Mouse (Mus musculus) neural tube, embryonic 14.5 days (tissue): ENCODE results near the gene Slc44a3. TPM values are rescaled to one million over a fixed set of nuclear protein-coding genes. Genes with fewer than 3 reads are reported as not detected.

Experiments
- ATAC-seq: fragments of 200-750 bp; cut with Nextera tagmentation; 2 replicates; pipeline ENCODE4 v1.8.0; 2017; ENCODE audit warnings: low read depth, mild to moderate bottlenecking, moderate TSS enrichment, moderate library complexity
- H3K27ac ChIP-seq: fragments of 300-500 bp; sonication (generic); 2 replicates; pipeline ENCODE4 v1.5.1; 2014; ENCODE audit warnings: low read depth, mild to moderate bottlenecking, control low read depth, low read length, moderate library complexity, mixed read lengths
- H3K27me3 ChIP-seq: fragments of 300-500 bp; sonication (generic); 2 replicates; pipeline ENCODE4 v1.6.1; 2014; ENCODE audit warnings: low read length; ENCODE audit not compliant: control insufficient read depth, insufficient read depth
- H3K36me3 ChIP-seq: fragments of 300-500 bp; sonication (generic); 2 replicates; pipeline ENCODE4 v1.6.1; 2014; ENCODE audit warnings: low read length, mixed read lengths; ENCODE audit not compliant: control insufficient read depth, insufficient read depth
- H3K4me1 ChIP-seq: fragments of 300-500 bp; sonication (generic); 2 replicates; pipeline ENCODE4 v1.6.1; 2014; ENCODE audit warnings: low read length; ENCODE audit not compliant: control insufficient read depth, insufficient read depth
- H3K4me2 ChIP-seq: fragments of 300-500 bp; sonication (generic); 2 replicates; pipeline ENCODE4 v1.6.1; 2014; ENCODE audit warnings: mild to moderate bottlenecking, low read depth, low read length, control low read depth
- H3K4me3 ChIP-seq: fragments of 300-500 bp; sonication (generic); 2 replicates; pipeline ENCODE4 v1.5.1; 2014; ENCODE audit warnings: low read depth, low read length, control low read depth, mixed read lengths
- H3K9ac ChIP-seq: fragments of 300-500 bp; sonication (generic); replicated peaks from 2 replicates; pipeline ENCODE4 v1.6.1; 2014; ENCODE audit warnings: low read depth, mild to moderate bottlenecking, control low read depth, low read length, mixed read lengths
- H3K9me3 ChIP-seq: fragments of 300-500 bp; sonication (generic); 2 replicates; pipeline ENCODE4 v1.6.1; 2016; ENCODE audit warnings: low read length; ENCODE audit not compliant: control insufficient read depth
- WGBS: fragments of 180-500 bp; shearing (Covaris S2); extraction: QIAGEN DNeasy Blood & Tissue Kit; methylation state at CpG from one replicate; pipeline ENCODE4 v1.1.7; 2014; 5-methylcytosine and 5-hydroxymethylcytosine counted together
- polyA plus RNA-seq: library from polyadenylated mRNA; unstranded; fragments of >200 nt; fragmentation: Nextera tagmentation; extraction: Ambion mirVana; gene quantifications from 2 replicates; pipeline ENCODE4 v1.2.1, GENCODE M21; 2014

The Slc44a3 gene
- polyA plus RNA-seq, 1 experiment from 2014 or later = 1.5 TPM

DNA sequence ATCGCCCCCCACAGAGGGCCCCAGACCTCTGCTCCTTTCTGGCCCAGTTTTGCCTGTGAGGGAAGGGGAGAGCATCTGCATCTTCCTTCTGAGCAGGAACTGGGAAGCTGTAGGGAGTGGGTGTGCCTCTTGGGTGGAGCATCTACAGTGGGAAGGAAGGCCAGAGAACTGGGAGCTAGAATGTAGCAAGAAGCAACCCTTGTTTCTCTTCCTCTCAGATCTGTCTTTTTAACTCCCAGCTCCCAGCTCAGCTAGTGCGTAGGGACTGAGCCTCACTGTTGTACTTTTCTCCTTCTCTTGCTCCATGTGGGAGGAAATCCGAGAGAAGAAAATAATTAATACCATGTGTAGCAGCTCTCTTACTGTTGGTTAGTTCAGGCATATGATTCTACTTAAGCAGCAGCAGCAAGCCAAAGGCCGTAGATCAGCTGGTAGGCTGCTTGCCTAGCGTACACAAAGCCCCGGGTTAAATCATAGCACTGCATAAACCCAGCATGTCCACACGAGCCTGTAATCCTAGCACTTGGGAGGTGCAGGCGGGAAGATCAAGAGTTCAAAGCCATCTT, 98.2 kb downstream of the Slc44a3 start:
- no peak overlapping the region for H3K4me2 ChIP-seq

DNA sequence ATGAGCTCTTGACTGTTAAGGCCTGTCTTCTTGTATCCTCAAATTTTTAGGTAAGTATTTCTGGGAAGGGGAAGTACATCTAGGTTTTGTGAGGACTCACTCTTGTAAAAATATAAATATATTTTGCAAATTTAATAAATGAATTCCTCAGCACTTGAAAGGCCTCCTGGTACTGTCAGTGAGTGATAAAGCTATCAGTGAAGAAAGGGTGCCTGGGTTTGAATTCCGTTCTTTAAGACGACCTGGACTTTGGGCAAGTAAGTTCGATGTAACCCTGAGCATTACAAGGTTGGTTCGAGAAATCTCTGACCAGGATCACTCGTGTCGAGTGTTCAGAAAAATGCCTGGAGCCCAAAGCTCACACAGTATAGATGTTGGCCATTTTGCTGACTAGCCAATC, 98.8 kb downstream of the Slc44a3 start:
- Histone ChIP-seq H3K27me3 (no peaks in the 10 kb centered on the region), H3K27ac (no peak overlapping the region), H3K36me3 (no peaks in the 10 kb centered on the region), H3K9me3 (no peaks in the 10 kb centered on the region), H3K4me3 (no peak overlapping the region), H3K4me1 (peaks cover 45% of the 10 kb centered on the region), H3K9ac (no peak overlapping the region), H3K4me2 (no peak overlapping the region)
- WGBS = 87% methylated on average over 6 of the region's 6 CpGs
- ATAC-seq = no peak

More for the DNA sequence above, 98.2 kb downstream of the Slc44a3 start:
- Histone ChIP-seq H3K4me3 (no peak overlapping the region), H3K9ac (no peak overlapping the region), H3K4me1 (peaks cover 38% of the 10 kb centered on the region), H3K9me3 (no peaks in the 10 kb centered on the region), H3K36me3 (no peaks in the 10 kb centered on the region), H3K27me3 (no peaks in the 10 kb centered on the region), H3K27ac (no peak overlapping the region)
- 52% methylated on average over 8 of the region's 8 CpGs for WGBS
- no peak for ATAC-seq

DNA sequence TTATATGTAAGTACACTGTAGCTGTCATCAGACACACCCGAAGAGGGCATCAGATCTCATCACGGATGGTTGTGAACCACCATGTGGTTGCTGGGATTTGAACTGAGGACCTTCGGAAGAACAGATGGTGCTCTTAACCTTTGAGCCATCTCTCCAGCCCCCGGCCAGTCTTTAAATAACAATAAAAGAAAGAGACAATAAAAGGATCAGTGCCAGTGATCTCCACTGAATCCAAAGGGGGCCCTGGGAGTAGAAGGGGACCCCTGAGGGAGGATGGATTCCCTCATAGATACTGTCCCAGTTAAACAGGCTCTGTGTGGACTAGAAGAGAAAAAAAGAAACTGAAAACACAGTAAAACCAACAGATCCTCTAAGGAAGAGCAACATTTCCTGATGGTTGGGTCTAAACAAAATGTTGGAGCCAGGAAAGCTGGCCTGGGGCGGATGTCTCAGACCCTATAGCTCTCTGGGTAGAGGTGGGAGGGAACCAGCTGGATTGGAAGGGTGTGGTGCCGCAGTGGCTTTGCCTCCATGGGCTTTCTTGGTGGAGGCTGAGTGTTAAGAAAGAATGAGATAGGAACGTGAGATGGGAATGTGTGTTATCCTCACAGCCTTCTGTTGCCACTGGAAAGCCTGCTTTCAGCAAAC, 101.8 kb downstream of the Slc44a3 start:
- Histone ChIP-seq H3K27me3 (no peaks in the 10 kb centered on the region), H3K4me1 (peaks cover 48% of the 10 kb centered on the region), H3K27ac (0 out of 2 replicates have a peak overlapping the region, but pooled peaks have one; percentile 8), H3K9me3 (no peaks in the 10 kb centered on the region), H3K9ac (no peak overlapping the region), H3K36me3 (no peaks in the 10 kb centered on the region), H3K4me3 (no peak overlapping the region), H3K4me2 (peak overlapping the region; percentile 86; the same call in 1 of the 2 replicates)
- 16% methylated on average over 7 of the region's 7 CpGs for WGBS
- no peak for ATAC-seq

DNA sequence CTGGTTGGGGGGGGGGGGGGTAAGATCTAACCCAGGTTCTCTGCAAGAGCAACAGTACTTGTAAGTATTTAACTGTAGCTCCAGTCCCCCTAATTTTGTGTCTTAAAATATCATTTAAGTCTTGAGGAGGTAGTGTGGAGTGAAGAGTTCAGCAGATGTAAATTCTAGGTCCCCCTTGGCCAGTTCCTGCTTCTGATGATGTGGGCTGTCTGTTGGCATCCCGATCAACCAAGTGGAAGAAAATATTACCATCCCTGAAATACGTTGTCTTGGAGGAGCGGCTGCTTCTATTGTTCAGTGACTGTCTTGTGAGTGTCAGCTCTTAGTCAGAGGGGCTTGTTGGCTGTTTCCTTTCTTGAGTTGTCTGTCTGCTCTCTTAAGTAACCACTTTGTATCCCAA, 102.7 kb downstream of the Slc44a3 start:
- H3K9ac ChIP-seq = no peak overlapping the region
- H3K4me1 ChIP-seq = peaks cover 40% of the 10 kb centered on the region
- H3K27ac ChIP-seq = no peak overlapping the region

GRCm38 (mm10) chr3:121428696-121429259, 103.4 kb downstream of the Slc44a3 start:
- H3K9ac ChIP-seq = peak overlapping the region; percentile 42; the same call in 1 of the 2 replicates
- H3K4me1 ChIP-seq = peaks cover 40% of the 10 kb centered on the region
- no peaks in the 10 kb centered on the region for H3K9me3 ChIP-seq
- no peaks in the 10 kb centered on the region for H3K36me3 ChIP-seq
- no peaks in the 10 kb centered on the region for H3K27me3 ChIP-seq
- peak overlapping the region; percentile 86 for H3K4me2 ChIP-seq
- no peak for ATAC-seq
- H3K4me3 ChIP-seq = peak overlapping the region; percentile 88
- WGBS = 51% methylated on average over 11 of the region's 11 CpGs
- H3K27ac ChIP-seq = no peak overlapping the region

More for the DNA sequence above, 102.7 kb downstream of the Slc44a3 start:
- Histone ChIP-seq H3K9me3 (no peaks in the 10 kb centered on the region), H3K4me3 (peak overlapping the region; percentile 88; the same call in 1 of the 2 replicates), H3K36me3 (no peaks in the 10 kb centered on the region), H3K27me3 (no peaks in the 10 kb centered on the region), H3K4me2 (peak overlapping the region; percentile 86)
- ATAC-seq = no peak
- WGBS = 10% methylated on average over 3 of the region's 3 CpGs

- H3K9me3 ChIP-seq = no peaks in the 10 kb centered on the region
- peak overlapping the region; percentile 86 for H3K4me2 ChIP-seq
- H3K36me3 ChIP-seq = no peaks in the 10 kb centered on the region
- H3K27me3 ChIP-seq = no peaks in the 10 kb centered on the region
- peaks cover 37% of the 10 kb centered on the region for H3K4me1 ChIP-seq
- H3K4me3 ChIP-seq = peak overlapping the region; percentile 88
- peak overlapping the region; percentile 96 for H3K27ac ChIP-seq
- peak overlapping the region; percentile 98 for H3K9ac ChIP-seq
- WGBS = 6% methylated on average over 8 of the region's 8 CpGs
- no peak for ATAC-seq
Observed at GRCm38 (mm10) chr3:121428230-121428629, 104.0 kb downstream of the Slc44a3 start.

GRCm38 (mm10) chr3:121427520-121427908, 104.7 kb downstream of the Slc44a3 start:
- peaks cover 37% of the 10 kb centered on the region for H3K4me1 ChIP-seq
- peak overlapping the region; percentile 98 for H3K9ac ChIP-seq
- H3K9me3 ChIP-seq = no peaks in the 10 kb centered on the region
- H3K27me3 ChIP-seq = no peaks in the 10 kb centered on the region
- peak overlapping the region; percentile 88 for H3K4me3 ChIP-seq
- WGBS = under 1% methylated on average over 13 of the region's 13 CpGs
- peak overlapping the region; percentile 96 for H3K27ac ChIP-seq
- ATAC-seq = peak; percentile 68
- H3K4me2 ChIP-seq = peak overlapping the region; percentile 86
- no peaks in the 10 kb centered on the region for H3K36me3 ChIP-seq

GRCm38 (mm10) chr3:121426621-121427519, 105.3 kb downstream of the Slc44a3 start:
- H3K4me1 ChIP-seq = peaks cover 35% of the 10 kb centered on the region
- under 1% methylated on average over 78 of the region's 93 CpGs for WGBS
- ATAC-seq = peak; percentile 79

More at GRCm38 (mm10) chr3:121426621-121427519, 105.3 kb downstream of the Slc44a3 start:
- no peaks in the 10 kb centered on the region for H3K36me3 ChIP-seq
- H3K9ac ChIP-seq = peak overlapping the region; percentile 98
- no peaks in the 10 kb centered on the region for H3K27me3 ChIP-seq
- no peaks in the 10 kb centered on the region for H3K9me3 ChIP-seq
- H3K4me3 ChIP-seq = peak overlapping the region; percentile 88
- H3K4me2 ChIP-seq = peak overlapping the region; percentile 86
- peak overlapping the region; percentile 96 for H3K27ac ChIP-seq
